Mouse (Mus musculus) left cerebral cortex, postnatal 14 days (tissue): ENCODE measurements at regions not wholly inside any gene's neighbourhood (a gene's known extent, or its start where the extent isn't known, plus 50 kb on each side); places are given as distances from the start of the nearest gene placed in this dataset.
A peak's percentile ranks its signal among the peaks of the same experiment; 100 is the strongest.

ENCODE experiments used
- DNase-seq, 2 experiments: peaks; one replicate each; pipeline ENCODE4 v3.0.0; 2021 to 2022; ENCODE audit warnings: low spot score in 2 of 2, mixed read lengths in 1 of 2
- intact Hi-C: fragments of 180-260 bp; cut with DNase I; formaldehyde crosslinking; loops from one replicate; pipeline ENCODE4 v1.15.1; 2025

- peak; percentile 33 to 69 for DNase-seq
- intact Hi-C loops = no loop called here
These were observed 199.7 kb upstream of the Gm9008 start for GRCm38 (mm10) chr6:76697146-76697891.

GRCm38 (mm10) chr6:76688831-76689230 is 191.2 kb upstream of the Gm9008 start:
- peak in 1 of 2 experiments; percentile 9 for DNase-seq
- intact Hi-C loops = no loop called here

- no peak for DNase-seq
- intact Hi-C loops = no loop called here
These were observed 142.0 kb upstream of the Gm9008 start for GRCm38 (mm10) chr6:76639583-76639982.

- intact Hi-C loops = no loop called here
These were observed 130.8 kb upstream of the Gm9008 start for GRCm38 (mm10) chr6:76628379-76628778.

GRCm38 (mm10) chr6:76621499-76621898 is 123.9 kb upstream of the Gm9008 start:
- no peak for DNase-seq
- intact Hi-C loops = no loop called here

More at GRCm38 (mm10) chr6:76628379-76628778, 130.8 kb upstream of the Gm9008 start:
- DNase-seq = no peak

- intact Hi-C loops = no loop called here
- peak; percentile 0 to 5 for DNase-seq
These were observed 123.2 kb upstream of the Gm9008 start for GRCm38 (mm10) chr6:76620754-76621204.
